8 mouse cellular contexts compared by ENCODE assay signal in genomic region chr4:125126761-125127160, GRCm38 (mm10). TPM values are rescaled to one million over a fixed set of nuclear protein-coding genes. Genes with fewer than 3 reads are reported as not detected.
DNase-seq lines count a peak whose midpoint lies in the region; ATAC-seq and TF ChIP-seq lines count a peak whose summit lies in the region.

No protein-coding gene starts in this region.

- H3K27me3 ChIP-seq in thymus, adult 2 months (ENCODE audit: control insufficient read depth, insufficient read depth, low read length) = no peaks in the 10 kb centered on the region
- H3K27me3 ChIP-seq in liver, embryonic 11.5 days (replicated peaks; ENCODE audit: control insufficient read depth, insufficient read depth, low read length) = no peaks in the 10 kb centered on the region
- no peaks in the 10 kb centered on the region for H3K27me3 ChIP-seq in stomach, postnatal 0 days (ENCODE audit: control insufficient read depth, insufficient read depth, low read length)

- peaks cover 57% of the 10 kb centered on the region for H3K4me1 ChIP-seq in thymus, adult 2 months (replicated peaks; ENCODE audit: control insufficient read depth, insufficient read depth, low read length)
- H3K4me1 ChIP-seq in liver, embryonic 11.5 days (replicated peaks; ENCODE audit: control insufficient read depth, insufficient read depth, low read length) = peaks cover 47% of the 10 kb centered on the region
- peaks cover 8% of the 10 kb centered on the region for H3K4me1 ChIP-seq in stomach, postnatal 0 days (replicated peaks; ENCODE audit: control insufficient read depth, insufficient read depth)

- ATAC-seq in liver, embryonic 11.5 days (replicated peaks; ENCODE audit: low FRiP score) = no peak
- ATAC-seq in stomach, postnatal 0 days (ENCODE audit: low FRiP score, low TSS enrichment) = no peak

- DNase-seq in gastrocnemius, adult 2 months = no peak
- DNase-seq in gastrocnemius, postnatal 4 days (ENCODE audit: low spot score in 2 of 2) = no peak
- DNase-seq in thymus, adult 2 months = no peak
- no peak for DNase-seq in thymus, postnatal 14 days
- no peak for DNase-seq in liver, embryonic 11.5 days (ENCODE audit: low spot score)
- no peak for DNase-seq in stomach, postnatal 0 days (ENCODE audit: low spot score)
- DNase-seq in left cerebral cortex, adult 18-20 months (ENCODE audit: low spot score in 2 of 2) = no peak
- no peak for DNase-seq in cerebellum, postnatal 25 days

- no peak for TF ChIP-seq CTCF in gastrocnemius, adult 2 months (IDR thresholded peaks at IDR 0.05)
- no peak for TF ChIP-seq CTCF in thymus, adult 2 months (IDR thresholded peaks at IDR 0.05; ENCODE audit: borderline replicate concordance, control insufficient read depth, extremely low read depth, insufficient read depth, low read length, poor library complexity)
- TF ChIP-seq CTCF in stomach, postnatal 0 days (IDR thresholded peaks at IDR 0.05; ENCODE audit: low read depth) = no peak

- H3K4me3 ChIP-seq in gastrocnemius, adult 2 months = peak overlapping the region; percentile 100
- H3K4me3 ChIP-seq in thymus, adult 2 months (ENCODE audit: control insufficient read depth, insufficient read depth, low read length) = peak overlapping the region; percentile 88
- peak overlapping the region; percentile 75 for H3K4me3 ChIP-seq in liver, embryonic 11.5 days (ENCODE audit: low read depth, low read length)
- peak overlapping the region; percentile 69 for H3K4me3 ChIP-seq in stomach, postnatal 0 days (ENCODE audit: low read depth, low read length)

- no peak for TF ChIP-seq POLR2A in thymus, adult 2 months (IDR thresholded peaks at IDR 0.05; ENCODE audit: control insufficient read depth, extremely low read depth, insufficient read depth, low read length, poor library complexity)

- no peak for TF ChIP-seq EP300 in stomach, postnatal 0 days (optimal IDR thresholded peaks at IDR 0.05)

- H3K9ac ChIP-seq in liver, embryonic 11.5 days (ENCODE audit: low read depth, low read length) = peak overlapping the region; percentile 69; the same call in 1 of the 2 replicates
- peak overlapping the region; percentile 52 for H3K9ac ChIP-seq in stomach, postnatal 0 days (ENCODE audit: low read length)

- H3K27ac ChIP-seq in gastrocnemius, adult 2 months = peak overlapping the region; percentile 99
- peak overlapping the region; percentile 71 for H3K27ac ChIP-seq in thymus, adult 2 months (ENCODE audit: control insufficient read depth, insufficient read depth, low read length)
- no peak overlapping the region for H3K27ac ChIP-seq in liver, embryonic 11.5 days (ENCODE audit: low read depth, low read length)
- peak overlapping the region; percentile 94 for H3K27ac ChIP-seq in stomach, postnatal 0 days (replicated peaks)

- peak overlapping the region; percentile 99 for H3K4me2 ChIP-seq in liver, embryonic 11.5 days
- peak overlapping the region; percentile 93 for H3K4me2 ChIP-seq in stomach, postnatal 0 days (replicated peaks; ENCODE audit: low read depth)

- H3K36me3 ChIP-seq in thymus, adult 2 months (ENCODE audit: control insufficient read depth, insufficient read depth, low read length) = no peaks in the 10 kb centered on the region
- no peaks in the 10 kb centered on the region for H3K36me3 ChIP-seq in liver, embryonic 11.5 days (ENCODE audit: control insufficient read depth, insufficient read depth, low read length)
- H3K36me3 ChIP-seq in stomach, postnatal 0 days (ENCODE audit: control insufficient read depth, insufficient read depth, low read length) = no peaks in the 10 kb centered on the region; the same call in 1 of the 2 replicates

- no peaks in the 10 kb centered on the region for H3K9me3 ChIP-seq in liver, embryonic 11.5 days (ENCODE audit: control insufficient read depth, low read length)
- H3K9me3 ChIP-seq in stomach, postnatal 0 days (ENCODE audit: control insufficient read depth, low read length) = no peaks in the 10 kb centered on the region

- 45% methylated on average over 7 of the region's 7 CpGs for WGBS in thymus, adult 2 months
- 71% methylated on average over 7 of the region's 7 CpGs for WGBS in liver, embryonic 11.5 days
- 72% methylated on average over 7 of the region's 7 CpGs for WGBS in stomach, postnatal 0 days

- intact Hi-C loops in gastrocnemius, adult 2 months (cut with DNase I) = no loop called here

RNA-seq across cellular contexts. Expression of gene Zc3h12a, which starts 0.9 kb away (rescaled TPM):
- 1 to 10 TPM; 2.6 TPM for total RNA-seq in gastrocnemius, adult 2 months (2021)
- 1 to 10 TPM; 3.0 to 3.9 TPM for total RNA-seq in gastrocnemius, postnatal 4 days (2021)
- polyA plus RNA-seq in thymus, adult 2 months (2012; rRNA removed) = 27.4 and 28.7 TPM in 2 replicates
- 1.0 and 1.3 TPM in 2 replicates for polyA plus RNA-seq in liver, embryonic 11.5 days (2014; fragmentation: Nextera tagmentation; extraction: Ambion mirVana)
- 2.7 TPM in 2 replicates for polyA plus RNA-seq in stomach, postnatal 0 days (2015; fragmentation: Nextera tagmentation; extraction: Ambion mirVana)
- 1 to 10 TPM in 1 of 2 experiments, under 1 TPM in 1; 0.56 to 1.1 TPM for total RNA-seq in left cerebral cortex, adult 18-20 months (2021)

RNA-seq across cellular contexts. Expression of gene Meaf6, which starts 41.8 kb away (rescaled TPM):
- 10 to 100 TPM; 12.0 to 13.5 TPM for total RNA-seq in gastrocnemius, adult 2 months (2021)
- total RNA-seq in gastrocnemius, postnatal 4 days (2021) = 10 to 100 TPM; 20.7 to 26.3 TPM
- polyA plus RNA-seq in thymus, adult 2 months (2012; rRNA removed) = 26.4 and 30.7 TPM in 2 replicates
- 53.6 and 54.2 TPM in 2 replicates for polyA plus RNA-seq in liver, embryonic 11.5 days (2014; fragmentation: Nextera tagmentation; extraction: Ambion mirVana)
- 28.3 and 28.4 TPM in 2 replicates for polyA plus RNA-seq in stomach, postnatal 0 days (2015; fragmentation: Nextera tagmentation; extraction: Ambion mirVana)
- 100 to 1,000 TPM; 129 to 139 TPM for total RNA-seq in left cerebral cortex, adult 18-20 months (2021)

Comparison
In these comparisons a context has a peak if more than half of its experiments do, and no peak if none do; other contexts are left out.
1. RNA of gene Meaf6, which starts 41.8 kb away (total RNA-seq): 129 to 139 TPM in left cerebral cortex, adult 18-20 months; 20.7 to 26.3 TPM in gastrocnemius, postnatal 4 days and 12.0 to 13.5 TPM in gastrocnemius, adult 2 months; every median in the first group is over 4 times any median in the second.
2. Peak in every context shown above with its lines, with median percentiles within 50 percentile points of each other: H3K4me3 ChIP-seq.